In the genomic region with DNA sequence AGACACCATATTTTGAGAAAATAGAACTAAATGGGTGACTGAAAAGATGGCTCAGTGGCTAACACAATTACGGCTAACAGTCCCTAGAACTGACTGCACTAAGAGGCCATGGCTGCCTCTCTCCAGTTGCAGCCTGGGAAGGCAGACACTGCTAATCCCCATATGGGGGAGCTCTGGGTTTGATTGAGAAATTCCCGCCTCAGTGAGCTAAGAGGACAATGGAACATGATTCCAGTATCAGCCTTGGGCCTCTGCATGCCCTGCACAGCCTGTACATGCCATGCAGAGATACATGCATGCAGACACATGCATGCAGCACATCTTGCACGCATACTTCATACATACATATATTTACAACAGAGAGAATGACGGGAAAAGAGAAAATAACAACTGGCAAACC, we compare ENCODE assay signal across 13 mouse cellular contexts. TPM values are rescaled to one million over a fixed set of nuclear protein-coding genes. Genes with fewer than 3 reads are reported as not detected.
A peak's percentile ranks its signal among the peaks of the same experiment; 100 is the strongest.
DNase-seq lines count a peak whose midpoint lies in the region; ATAC-seq and TF ChIP-seq lines count a peak whose summit lies in the region.
"Had no signal": no experiment of that assay in that cellular context is flagged by ENCODE, and none has a peak within 500 bp of the region (broad histone marks: within the 10 kb centered on the region; RNA-seq: fewer than 3 reads in every experiment).

No protein-coding gene starts in this region.

- DNase-seq in cerebellum, adult 2 months = no peak
- DNase-seq in cerebellum, adult 9-11 months = no peak
- DNase-seq in hindbrain, postnatal 0 days (ENCODE audit: low spot score) = peak; percentile 46
- DNase-seq in midbrain, embryonic 11.5 days (ENCODE audit: low spot score, missing footprints) = peak; percentile 86
- peak; percentile 74 for DNase-seq in retina, postnatal 1 day
- DNase-seq in adipocyte (ENCODE audit: low spot score) = no peak
- DNase-seq: adrenal gland, postnatal 14 days; heart, postnatal 14 days; kidney, postnatal 14 days; thymus, postnatal 4 days had no signal

- H3K9ac ChIP-seq in hindbrain, postnatal 0 days (replicated peaks; ENCODE audit: low read length) = no peak overlapping the region
- no peak overlapping the region for H3K9ac ChIP-seq in hindbrain, embryonic 16.5 days (ENCODE audit: low read depth, low read length)
- no peak overlapping the region; the same call in 1 of the 2 replicates for H3K9ac ChIP-seq in midbrain, embryonic 11.5 days (ENCODE audit: low read length)
- no peak overlapping the region for H3K9ac ChIP-seq in midbrain, embryonic 13.5 days (replicated peaks)

- H3K36me3 ChIP-seq in hindbrain, postnatal 0 days (ENCODE audit: insufficient read depth, low read length) = no peaks in the 10 kb centered on the region
- no peaks in the 10 kb centered on the region for H3K36me3 ChIP-seq in hindbrain, embryonic 16.5 days (ENCODE audit: control insufficient read depth, insufficient read depth, low read length)
- H3K36me3 ChIP-seq in midbrain, embryonic 11.5 days (ENCODE audit: control insufficient read depth, insufficient read depth, low read length) = no peaks in the 10 kb centered on the region
- peaks cover 4% of the 10 kb centered on the region; the same call in 1 of the 2 replicates for H3K36me3 ChIP-seq in midbrain, embryonic 13.5 days

- H3K4me3 ChIP-seq in cerebellum, adult 2 months (replicated peaks; ENCODE audit: insufficient read depth, low read depth, low read length) = no peak overlapping the region
- H3K4me3 ChIP-seq in hindbrain, postnatal 0 days (ENCODE audit: low read length) = no peak overlapping the region
- no peak overlapping the region for H3K4me3 ChIP-seq in hindbrain, embryonic 16.5 days (ENCODE audit: low read length)
- no peak overlapping the region for H3K4me3 ChIP-seq in midbrain, embryonic 11.5 days (ENCODE audit: low read depth, low read length)
- no peak overlapping the region for H3K4me3 ChIP-seq in midbrain, embryonic 13.5 days (replicated peaks)
- H3K4me3 ChIP-seq: megakaryocyte, embryonic 14.5 days had no signal

- ATAC-seq in hindbrain, postnatal 0 days = peak; percentile 51; the same call in 1 of the 2 replicates
- ATAC-seq in hindbrain, embryonic 16.5 days = no peak
- 0 out of 2 replicates have a peak, but pooled peaks have one; percentile 27 for ATAC-seq in midbrain, embryonic 11.5 days (ENCODE audit: low FRiP score)
- ATAC-seq in midbrain, embryonic 13.5 days = no peak

- H3K9me3 ChIP-seq in hindbrain, postnatal 0 days (ENCODE audit: low read length) = no peaks in the 10 kb centered on the region
- H3K9me3 ChIP-seq in hindbrain, embryonic 16.5 days (ENCODE audit: control insufficient read depth, low read length) = peaks cover 3% of the 10 kb centered on the region; the same call in 1 of the 2 replicates
- no peaks in the 10 kb centered on the region for H3K9me3 ChIP-seq in midbrain, embryonic 11.5 days (ENCODE audit: control insufficient read depth, low read length)
- H3K9me3 ChIP-seq in midbrain, embryonic 13.5 days = peaks cover 5% of the 10 kb centered on the region; the same call in 1 of the 2 replicates

- H3K27ac ChIP-seq in cerebellum, adult 2 months (ENCODE audit: insufficient read depth, low read length) = no peak overlapping the region
- H3K27ac ChIP-seq in hindbrain, postnatal 0 days = no peak overlapping the region
- no peak overlapping the region for H3K27ac ChIP-seq in hindbrain, embryonic 16.5 days (ENCODE audit: low read depth, low read length)
- H3K27ac ChIP-seq in midbrain, embryonic 11.5 days (ENCODE audit: low read depth, low read length) = no peak overlapping the region
- no peak overlapping the region for H3K27ac ChIP-seq in midbrain, embryonic 13.5 days

- WGBS in cerebellum, adult 2 months = 75% methylated on average over 4 of the region's 4 CpGs
- WGBS in hindbrain, postnatal 0 days = 68% methylated on average over 4 of the region's 4 CpGs
- WGBS in hindbrain, embryonic 16.5 days = 74% methylated on average over 4 of the region's 4 CpGs
- WGBS in midbrain, embryonic 11.5 days = 61% methylated on average over 4 of the region's 4 CpGs
- 54% methylated on average over 4 of the region's 4 CpGs for WGBS in midbrain, embryonic 13.5 days

- TF ChIP-seq POLR2A in cerebellum, adult 2 months (IDR thresholded peaks at IDR 0.05; ENCODE audit: borderline replicate concordance, insufficient read depth, low read length) = no peak

- H3K4me1 ChIP-seq in cerebellum, adult 2 months (ENCODE audit: control insufficient read depth, insufficient read depth, low read length) = peaks cover 5% of the 10 kb centered on the region
- H3K4me1 ChIP-seq in hindbrain, postnatal 0 days (ENCODE audit: insufficient read depth, low read length) = no peaks in the 10 kb centered on the region
- H3K4me1 ChIP-seq in hindbrain, embryonic 16.5 days (ENCODE audit: control insufficient read depth, insufficient read depth, low read depth, low read length) = no peaks in the 10 kb centered on the region
- no peaks in the 10 kb centered on the region for H3K4me1 ChIP-seq in midbrain, embryonic 11.5 days (ENCODE audit: control insufficient read depth, insufficient read depth, low read length)
- no peaks in the 10 kb centered on the region for H3K4me1 ChIP-seq in midbrain, embryonic 13.5 days (replicated peaks)

- H3K4me2 ChIP-seq in hindbrain, postnatal 0 days (ENCODE audit: low read depth, low read length) = no peak overlapping the region
- no peak overlapping the region for H3K4me2 ChIP-seq in hindbrain, embryonic 16.5 days (ENCODE audit: low read length)
- H3K4me2 ChIP-seq in midbrain, embryonic 11.5 days = no peak overlapping the region
- H3K4me2 ChIP-seq in midbrain, embryonic 13.5 days (replicated peaks) = no peak overlapping the region

- H3K27me3 ChIP-seq in cerebellum, adult 2 months (ENCODE audit: control insufficient read depth, insufficient read depth, low read length) = no peaks in the 10 kb centered on the region
- no peaks in the 10 kb centered on the region for H3K27me3 ChIP-seq in hindbrain, postnatal 0 days (ENCODE audit: insufficient read depth, low read length)
- no peaks in the 10 kb centered on the region for H3K27me3 ChIP-seq in hindbrain, embryonic 16.5 days (replicated peaks; ENCODE audit: control insufficient read depth, insufficient read depth, low read length)
- no peaks in the 10 kb centered on the region for H3K27me3 ChIP-seq in midbrain, embryonic 11.5 days (ENCODE audit: control insufficient read depth, insufficient read depth, low read length)
- no peaks in the 10 kb centered on the region for H3K27me3 ChIP-seq in midbrain, embryonic 13.5 days

- peak; percentile 20; the same call in 1 of the 2 replicates for TF ChIP-seq CTCF in cerebellum, adult 2 months (IDR thresholded peaks at IDR 0.05; ENCODE audit: borderline replicate concordance, insufficient read depth, low read depth, low read length)
- TF ChIP-seq CTCF in hindbrain, postnatal 0 days (IDR thresholded peaks at IDR 0.05; ENCODE audit: low read depth) = peak; percentile 44

RNA-seq across cellular contexts. Expression of gene Epb41l1, which starts 39.4 kb away (rescaled TPM):
- polyA plus RNA-seq in cerebellum, adult 2 months (2012; rRNA removed) = 219 and 223 TPM in 2 replicates
- total RNA-seq in hindbrain, postnatal 0 days (2014; rRNA removed) = 228 and 259 TPM in 2 replicates
- polyA plus RNA-seq in hindbrain, postnatal 0 days (2015; fragmentation: Nextera tagmentation; extraction: Ambion mirVana) = 10.7 and 11.2 TPM in 2 replicates
- polyA plus RNA-seq in hindbrain, embryonic 16.5 days (2015; fragmentation: Nextera tagmentation; extraction: Ambion mirVana) = 15.7 and 17.0 TPM in 2 replicates
- polyA plus RNA-seq in midbrain, embryonic 11.5 days (2014; fragmentation: Nextera tagmentation; extraction: Ambion mirVana) = 3.1 and 3.9 TPM in 2 replicates
- polyA plus RNA-seq in midbrain, embryonic 13.5 days (2015; fragmentation: Nextera tagmentation; extraction: Ambion mirVana) = 10.4 and 11.9 TPM in 2 replicates

Comparison
In these comparisons a context has a peak if more than half of its experiments do, and no peak if none do; other contexts are left out.
1. ATAC-seq: peak in hindbrain, postnatal 0 days (single experiment) and midbrain, embryonic 11.5 days (single experiment); none in hindbrain, embryonic 16.5 days (single experiment) and midbrain, embryonic 13.5 days (single experiment).
2. DNase-seq: peak in hindbrain, postnatal 0 days (single experiment), midbrain, embryonic 11.5 days (single experiment) and retina, postnatal 1 day (single experiment); none in cerebellum, adult 2 months (0 of 2), cerebellum, adult 9-11 months (single experiment) and adipocyte (single experiment).
3. RNA of gene Epb41l1, which starts 39.4 kb away (polyA plus RNA-seq): 219 to 223 TPM in cerebellum, adult 2 months; 15.7 to 17.0 TPM in hindbrain, embryonic 16.5 days, 10.4 to 11.9 TPM in midbrain, embryonic 13.5 days, 10.7 to 11.2 TPM in hindbrain, postnatal 0 days and 3.1 to 3.9 TPM in midbrain, embryonic 11.5 days; every median in the first group is over 10 times any median in the second.